Mouse (Mus musculus) megakaryocyte, embryonic 14.5 days (primary cell): ENCODE measurements around the gene Avpi1.

ENCODE experiments used
- FLI1 ChIP-seq: IDR thresholded peaks from 2 replicates; pipeline ENCODE4 v1.6.1; 2012; ENCODE audit warnings: low read length, inconsistent platforms, mixed read lengths
- GATA1 ChIP-seq: IDR thresholded peaks from 3 replicates; pipeline ENCODE4 v1.6.1; 2012; ENCODE audit warnings: mixed read lengths, low read length, inconsistent platforms, borderline replicate concordance

DNA sequence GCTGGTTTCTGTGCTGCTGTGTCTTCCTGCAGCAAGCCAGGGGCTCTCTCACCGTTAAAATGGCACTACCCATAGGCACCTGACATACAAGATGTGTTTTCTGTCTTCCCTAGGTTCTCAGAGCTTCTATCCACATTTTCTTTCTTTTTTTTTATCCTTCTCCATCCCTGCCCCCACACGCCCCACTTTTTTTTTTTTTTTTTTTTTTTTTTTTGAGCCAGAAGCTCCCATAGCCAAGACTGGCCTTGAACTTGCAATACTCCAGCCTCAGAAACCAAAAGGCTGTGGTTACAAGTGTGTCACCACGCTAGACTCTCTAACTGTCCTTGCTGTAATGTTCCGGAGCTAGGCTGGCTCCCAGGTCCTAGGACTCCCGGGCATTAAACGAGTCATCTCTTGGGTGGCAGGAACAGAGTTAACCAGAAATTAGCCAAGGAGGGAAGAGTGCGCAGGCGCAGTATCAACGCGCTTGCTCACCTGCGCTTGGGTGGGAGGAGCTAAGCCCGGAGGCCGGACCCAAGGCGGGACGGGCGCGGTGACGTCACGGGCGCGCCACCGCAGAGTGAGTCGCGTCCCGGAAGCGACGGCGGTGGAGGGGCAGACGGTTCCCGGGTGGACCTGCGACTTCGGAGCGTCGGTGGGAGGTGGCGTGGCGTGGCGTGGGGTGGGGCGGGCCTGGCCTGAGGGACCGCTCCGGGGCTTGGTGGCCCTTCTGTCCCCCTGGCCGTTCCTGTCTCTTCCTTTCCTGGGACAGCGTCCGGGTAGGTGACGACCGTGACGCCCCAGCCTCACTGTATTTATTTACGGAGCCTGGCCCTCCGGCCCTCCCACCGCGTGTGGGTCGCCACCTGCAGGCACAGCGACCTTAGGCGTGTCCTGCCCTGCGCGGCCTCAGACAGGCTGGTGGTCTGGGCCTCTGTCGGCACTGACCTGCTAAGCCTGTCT, 41.4 kb upstream of the Avpi1 start:
- no peak for TF ChIP-seq GATA1
- TF ChIP-seq FLI1: no peak
